Mouse (Mus musculus) mature B cell (primary cell): ENCODE results near the gene Olfr6.
"Not testable (repeated sequence)": the region's sequence is repeated elsewhere in the genome, so short reads cannot be mapped to it uniquely, and the experiment has no call there.

Source experiments
- in situ Hi-C: fragments of 300-500 bp; cut with MboI; formaldehyde crosslinking; loops from 2 replicates; pipeline ENCODE4 v1.14.3; 2019

Olfr6 gene

GRCm38 (mm10) chr7:106963837-106964236 lies at the start of gene Olfr6:
TSS of gene Olfr6 (minus strand) at chr7:106963937.
- in situ Hi-C loops: no loop called here

DNA sequence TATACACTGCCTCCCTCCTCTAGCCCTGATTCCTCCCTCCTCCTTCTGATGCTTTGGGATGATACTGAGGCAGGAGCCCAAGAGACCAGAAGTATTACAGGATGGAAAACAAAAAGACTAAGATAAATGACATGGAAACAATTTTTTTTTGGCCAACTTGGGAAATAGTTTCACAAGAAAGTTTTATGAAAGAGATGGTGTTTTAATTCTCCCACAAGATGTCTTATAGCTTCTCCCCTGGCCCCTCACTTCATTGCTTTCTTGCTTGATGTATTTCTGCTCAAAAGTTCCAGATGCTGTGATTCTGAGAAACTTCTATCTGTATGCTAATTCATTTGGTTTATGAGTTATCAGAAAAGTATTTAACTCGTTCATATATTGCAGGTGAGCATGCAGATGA lies 42.2 kb upstream of the Olfr6 start, which contains the start of gene Olfr2:
Gene Olfr2, minus strand, starts transcription at position 101 of the 400 bp plus-strand sequence.
- in situ Hi-C loops: no loop called here

- in situ Hi-C loops: no loop called here
Observed at GRCm38 (mm10) chr7:107004169-107004568, 40.4 kb upstream of the Olfr6 start.

GRCm38 (mm10) chr7:107000798-107001197 lies 37.1 kb upstream of the Olfr6 start:
- in situ Hi-C loops: no loop called here

DNA sequence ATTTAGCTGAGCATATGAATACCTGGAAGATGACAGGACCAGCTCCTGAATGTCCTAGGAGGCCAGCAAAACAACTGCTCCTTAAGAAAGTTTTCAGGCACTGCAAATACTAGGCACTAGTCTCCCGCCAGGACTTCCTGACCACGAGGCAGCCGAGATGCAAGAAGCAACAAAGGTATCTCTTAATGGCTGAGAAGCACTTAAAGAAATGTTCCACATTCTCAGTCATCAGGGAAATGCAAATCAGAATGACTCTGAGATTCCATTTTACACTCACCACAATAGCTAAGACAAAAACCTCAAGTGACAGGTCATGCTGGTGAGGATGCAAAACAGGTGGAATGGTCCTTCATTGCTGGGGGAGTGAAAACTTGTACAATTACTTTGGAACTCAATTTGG lies 21.5 kb upstream of the Olfr6 start:
- in situ Hi-C loops: no loop called here

DNA sequence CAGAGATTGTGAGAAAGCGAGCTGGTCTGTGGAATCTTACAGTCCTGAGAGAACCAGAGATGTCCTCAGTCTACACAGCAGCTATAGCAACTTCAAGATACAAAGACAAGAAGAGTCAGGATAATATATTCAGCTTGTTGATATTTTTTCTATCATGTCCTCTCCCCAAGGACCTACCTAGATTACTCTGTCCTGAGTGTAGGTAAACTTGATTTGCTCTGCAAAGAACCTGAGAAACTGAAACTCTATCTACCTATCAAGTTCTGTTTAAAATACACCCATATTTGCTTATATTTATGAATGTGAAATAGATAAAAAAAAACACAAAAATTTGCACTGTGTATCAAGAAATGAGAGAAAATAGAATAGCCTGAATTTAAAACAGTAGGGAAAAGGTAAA lies 11.6 kb upstream of the Olfr6 start, which contains the start of gene Olfr711:
Gene Olfr711, minus strand, starts transcription at position 101 of the 400 bp plus-strand sequence.
- in situ Hi-C loops: no loop called here

- in situ Hi-C loops: not testable (repeated sequence)
Observed at GRCm38 (mm10) chr7:106967503-106967902, 3.8 kb upstream of the Olfr6 start.

DNA sequence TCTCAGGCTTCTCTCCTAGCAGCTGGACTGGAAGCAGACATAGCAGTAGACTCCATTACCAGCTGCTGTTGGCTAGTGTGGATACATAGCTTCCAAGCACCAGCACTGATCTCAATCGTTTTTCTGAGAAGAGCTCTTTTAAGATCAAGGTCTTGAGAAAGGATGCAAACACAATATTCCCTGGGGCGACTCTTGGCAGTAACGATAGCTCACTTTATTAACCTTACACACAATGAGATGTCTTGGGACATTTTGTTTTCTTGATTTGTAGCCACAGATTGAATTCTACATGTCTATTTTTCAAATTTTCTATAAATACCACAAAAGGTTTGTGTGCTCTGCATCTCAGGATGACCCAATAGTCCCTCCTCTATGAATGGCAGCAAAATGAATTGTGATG lies 15.5 kb downstream of the Olfr6 start, which contains the start of gene Olfr710:
Gene Olfr710, minus strand, starts transcription at position 101 of the 400 bp plus-strand sequence.
- in situ Hi-C loops: no loop called here

DNA sequence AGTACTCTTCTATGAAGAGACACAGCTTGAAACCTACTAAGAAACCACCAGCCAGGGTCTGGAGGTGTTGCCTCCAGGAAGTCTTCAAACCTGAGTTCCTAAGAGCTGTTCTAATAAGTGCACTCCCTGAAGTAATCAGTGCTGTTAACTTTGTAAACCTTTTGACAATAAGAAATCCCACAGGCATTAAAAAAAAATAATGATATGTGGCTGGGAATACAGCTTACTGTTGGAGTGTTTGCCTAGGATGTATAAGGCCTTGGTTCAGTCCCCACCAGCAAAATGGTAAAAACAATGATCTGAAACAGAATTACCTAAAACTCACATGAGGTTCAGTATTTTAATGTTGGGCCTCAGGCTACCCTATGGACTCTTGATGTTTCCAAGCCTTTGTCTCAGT lies 31.6 kb downstream of the Olfr6 start, which contains the start of gene Olfr709-ps1:
Gene Olfr709-ps1, minus strand, starts transcription at position 101 of the 400 bp plus-strand sequence.
- in situ Hi-C loops: no loop called here

DNA sequence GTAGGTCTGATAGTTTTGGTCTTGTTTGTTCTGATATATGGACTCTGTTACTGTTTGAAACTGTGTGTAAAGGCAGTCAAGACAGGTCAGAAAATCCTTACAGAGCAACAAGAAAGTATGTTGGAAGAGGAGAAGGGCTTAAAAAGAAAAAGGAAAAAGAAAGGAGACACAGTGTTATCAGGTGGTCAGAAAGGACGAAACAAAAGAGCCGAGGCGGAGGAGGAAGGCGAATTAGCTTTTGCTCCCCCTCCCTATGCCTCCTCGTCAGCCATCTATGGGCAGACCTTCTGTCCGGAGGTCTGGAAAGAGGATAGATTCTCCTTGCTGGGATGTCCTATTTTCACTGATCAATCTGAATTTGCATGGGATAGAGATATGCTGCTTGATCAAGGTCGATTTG lies 42.8 kb downstream of the Olfr6 start:
- in situ Hi-C loops: not testable (repeated sequence)

GRCm38 (mm10) chr7:106907676-106908075 lies 56.1 kb downstream of the Olfr6 start, which contains the start of gene Olfr1532-ps1:
TSS of gene Olfr1532-ps1 (plus strand) at chr7:106908001.
- in situ Hi-C loops: no loop called here
